In the genomic region with DNA sequence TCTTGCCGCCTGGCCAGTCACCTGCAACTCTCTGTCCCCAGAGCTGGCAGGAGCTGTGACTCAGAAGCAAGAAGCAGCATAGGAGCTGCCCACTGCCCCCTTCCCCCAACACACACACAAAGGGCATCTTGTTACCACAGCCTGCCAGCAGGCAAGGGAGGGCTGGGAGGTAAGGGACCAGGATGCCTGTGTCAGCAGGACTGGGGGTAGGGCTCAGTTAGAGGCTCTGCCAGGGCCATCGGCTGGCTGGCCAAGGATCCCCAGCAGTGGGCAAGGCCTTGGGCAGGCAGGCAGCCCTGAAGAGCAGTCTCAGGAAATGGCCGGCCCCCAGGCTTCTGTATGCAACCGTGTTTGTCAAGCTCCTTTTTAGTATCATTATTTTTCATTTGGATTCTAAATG, we compare ENCODE assay signal across 8 mouse cellular contexts.
A peak's percentile ranks its signal among the peaks of the same experiment; 100 is the strongest.
DNase-seq lines count a peak whose midpoint lies in the region; ATAC-seq and TF ChIP-seq lines count a peak whose summit lies in the region.

No protein-coding gene starts in this region.

- no peak overlapping the region for H3K9ac ChIP-seq in heart, postnatal 0 days (replicated peaks; ENCODE audit: low read depth, low read length)
- no peak overlapping the region for H3K9ac ChIP-seq in midbrain, embryonic 15.5 days

- no peak overlapping the region for H3K4me2 ChIP-seq in heart, postnatal 0 days (ENCODE audit: low read depth, low read length)
- H3K4me2 ChIP-seq in midbrain, embryonic 15.5 days, result no peak overlapping the region

- H3K27me3 ChIP-seq in C2C12 (ENCODE audit: control insufficient read depth, insufficient read depth, insufficient read length), result no peaks in the 10 kb centered on the region
- no peaks in the 10 kb centered on the region for H3K27me3 ChIP-seq in forebrain, embryonic 10.5 days (ENCODE audit: poor library complexity, severe bottlenecking)
- H3K27me3 ChIP-seq in heart, postnatal 0 days (ENCODE audit: control insufficient read depth, insufficient read depth, low read length), result no peaks in the 10 kb centered on the region
- no peaks in the 10 kb centered on the region for H3K27me3 ChIP-seq in midbrain, embryonic 15.5 days (replicated peaks)

- 55% methylated on average over 4 of the region's 4 CpGs for WGBS in forebrain, embryonic 10.5 days
- WGBS in heart, postnatal 0 days, result 50% methylated on average over 4 of the region's 4 CpGs
- WGBS in midbrain, embryonic 15.5 days, result 44% methylated on average over 4 of the region's 4 CpGs

- DNase-seq in adrenal gland, postnatal 14 days, result peak; percentile 90
- DNase-seq in forebrain, embryonic 10.5 days (ENCODE audit: extremely low spot score, low spot score), result peak; percentile 23
- DNase-seq in heart, postnatal 0 days (ENCODE audit: low spot score), result no peak
- peak; percentile 55 to 58 for DNase-seq in kidney, postnatal 36 days
- no peak for DNase-seq in T-cell, adult 2 months (ENCODE audit: low spot score)
- no peak for DNase-seq in urinary bladder, adult 2 months (ENCODE audit: low spot score)

- H3K9me3 ChIP-seq in forebrain, embryonic 10.5 days, result peaks cover 8% of the 10 kb centered on the region; the same call in 1 of the 2 replicates
- no peaks in the 10 kb centered on the region for H3K9me3 ChIP-seq in heart, postnatal 0 days (replicated peaks; ENCODE audit: control insufficient read depth, low read length)
- H3K9me3 ChIP-seq in midbrain, embryonic 15.5 days, result no peaks in the 10 kb centered on the region

- TF ChIP-seq CTCF in C2C12 (IDR thresholded peaks at IDR 0.05; ENCODE audit: control insufficient read depth, insufficient read depth, insufficient read length), result no peak
- TF ChIP-seq CTCF in heart, postnatal 0 days (IDR thresholded peaks at IDR 0.05; ENCODE audit: low read depth), result no peak

- H3K4me3 ChIP-seq in C2C12 (ENCODE audit: insufficient read depth, poor library complexity, severe bottlenecking), result no peak overlapping the region
- no peak overlapping the region for H3K4me3 ChIP-seq in forebrain, embryonic 10.5 days
- H3K4me3 ChIP-seq in heart, postnatal 0 days (ENCODE audit: low read depth, low read length), result no peak overlapping the region
- no peak overlapping the region for H3K4me3 ChIP-seq in midbrain, embryonic 15.5 days

- no peaks in the 10 kb centered on the region for H3K36me3 ChIP-seq in C2C12 (ENCODE audit: control insufficient read depth, insufficient read depth)
- H3K36me3 ChIP-seq in forebrain, embryonic 10.5 days (replicated peaks), result peaks cover 8% of the 10 kb centered on the region
- H3K36me3 ChIP-seq in heart, postnatal 0 days (replicated peaks; ENCODE audit: control insufficient read depth, insufficient read depth, low read length), result peaks cover 8% of the 10 kb centered on the region; the same call in 1 of the 2 replicates
- no peaks in the 10 kb centered on the region for H3K36me3 ChIP-seq in midbrain, embryonic 15.5 days (replicated peaks)

- no peaks in the 10 kb centered on the region for H3K79me3 ChIP-seq in C2C12 (ENCODE audit: low read depth)

- no peaks in the 10 kb centered on the region for H3K79me2 ChIP-seq in C2C12 (ENCODE audit: control insufficient read depth, insufficient read depth)

- no peak overlapping the region for H3ac ChIP-seq in C2C12 (ENCODE audit: control insufficient read depth, insufficient read length, low read depth)

- H3K27ac ChIP-seq in forebrain, embryonic 10.5 days, result peak overlapping the region; percentile 81
- peak overlapping the region; percentile 23 for H3K27ac ChIP-seq in heart, postnatal 0 days (ENCODE audit: low read depth)
- peak overlapping the region; percentile 31; the same call in 1 of the 2 replicates for H3K27ac ChIP-seq in midbrain, embryonic 15.5 days

- no peak for TF ChIP-seq EP300 in heart, postnatal 0 days (IDR thresholded peaks at IDR 0.05; ENCODE audit: low read depth)

- peaks cover 35% of the 10 kb centered on the region for H3K4me1 ChIP-seq in forebrain, embryonic 10.5 days
- peaks cover 16% of the 10 kb centered on the region for H3K4me1 ChIP-seq in heart, postnatal 0 days (ENCODE audit: control insufficient read depth, insufficient read depth)
- H3K4me1 ChIP-seq in midbrain, embryonic 15.5 days, result peaks cover 17% of the 10 kb centered on the region; the same call in 1 of the 2 replicates

- ATAC-seq in heart, postnatal 0 days (ENCODE audit: insufficient read depth, low read depth), result peak; percentile 51
- ATAC-seq in midbrain, embryonic 15.5 days (replicated peaks), result peak; percentile 84

TF ChIP-seq in C2C12, 6 proteins besides CTCF, POLR2A, EP300 and RAD21:
- TF ChIP-seq MAX (IDR thresholded peaks at IDR 0.05) (peak; percentile 32), MYOD1 (IDR thresholded peaks at IDR 0.05; ENCODE audit: control insufficient read depth, insufficient read length, low read depth) (no peak)

Comparison
In these comparisons a context has a peak if more than half of its experiments do, and no peak if none do; other contexts are left out.
1. DNase-seq: peak in adrenal gland, postnatal 14 days (single experiment), forebrain, embryonic 10.5 days (single experiment) and kidney, postnatal 36 days (2 of 2); none in heart, postnatal 0 days (single experiment), T-cell, adult 2 months (single experiment) and urinary bladder, adult 2 months (single experiment).
2. H3K27ac ChIP-seq: peak in every context shown above with its lines; median percentile 81 in forebrain, embryonic 10.5 days; 31 in midbrain, embryonic 15.5 days; 23 in heart, postnatal 0 days.